Mouse (Mus musculus) midbrain, embryonic 14.5 days (tissue): ENCODE results near the gene Skil. TPM values are rescaled to one million over a fixed set of nuclear protein-coding genes. Genes with fewer than 3 reads are reported as not detected.

Experiments used
- ATAC-seq: fragments of 200-750 bp; cut with Nextera tagmentation; 2 replicates; pipeline ENCODE4 v1.8.0; 2017; ENCODE audit warnings: moderate number of reproducible peaks, moderate library complexity; ENCODE audit not compliant: low FRiP score, low TSS enrichment
- DNase-seq: peaks from one replicate; pipeline ENCODE4 v3.0.0-alpha.2; 2015
- H3K27ac ChIP-seq: fragments of 300-500 bp; sonication (generic); replicated peaks from 2 replicates; pipeline ENCODE4 v1.5.1; 2014; ENCODE audit warnings: mild to moderate bottlenecking, low read depth, low read length, moderate library complexity
- H3K27me3 ChIP-seq: fragments of 300-500 bp; sonication (generic); 2 replicates; pipeline ENCODE4 v1.6.1; 2014; ENCODE audit warnings: low read length, control low read depth, mixed read lengths; ENCODE audit not compliant: control insufficient read depth, insufficient read depth
- H3K36me3 ChIP-seq: fragments of 300-500 bp; sonication (generic); 2 replicates; pipeline ENCODE4 v1.6.1; 2014; ENCODE audit warnings: low read length, control low read depth; ENCODE audit not compliant: control insufficient read depth, insufficient read depth
- H3K4me1 ChIP-seq: fragments of 300-500 bp; sonication (generic); 2 replicates; pipeline ENCODE4 v1.6.1; 2014; ENCODE audit warnings: mild to moderate bottlenecking, antibody characterized with exemption, low read length, control low read depth; ENCODE audit not compliant: control insufficient read depth, insufficient read depth
- H3K4me2 ChIP-seq: fragments of 300-500 bp; sonication (generic); 2 replicates; pipeline ENCODE4 v1.6.1; 2014; ENCODE audit warnings: mild to moderate bottlenecking, low read length, moderate library complexity
- H3K4me3 ChIP-seq: fragments of 300-500 bp; sonication (generic); replicated peaks from 2 replicates; pipeline ENCODE4 v1.5.1; 2014; ENCODE audit warnings: low read depth, low read length
- H3K9ac ChIP-seq: fragments of 300-500 bp; sonication (generic); replicated peaks from 2 replicates; pipeline ENCODE4 v1.6.1; 2014; ENCODE audit warnings: mild to moderate bottlenecking, low read length, moderate library complexity
- H3K9me3 ChIP-seq: fragments of 300-500 bp; sonication (generic); 2 replicates; pipeline ENCODE4 v1.6.1; 2016; ENCODE audit warnings: low read length, control low read depth, mixed read lengths; ENCODE audit not compliant: control insufficient read depth
- WGBS: fragments of 180-500 bp; shearing (Covaris S2); extraction: QIAGEN DNeasy Blood & Tissue Kit; methylation state at CpG from one replicate; pipeline ENCODE4 v1.1.7; 2014; 5-methylcytosine and 5-hydroxymethylcytosine counted together
- polyA plus RNA-seq: library from polyadenylated mRNA; unstranded; fragments of >200 nt; fragmentation: Nextera tagmentation; extraction: Ambion mirVana; gene quantifications from 2 replicates; pipeline ENCODE4 v1.2.1, GENCODE M21; 2014

Gene Skil
- polyA plus RNA-seq, 1 experiment from 2014 or later, result 42.4 TPM

DNA sequence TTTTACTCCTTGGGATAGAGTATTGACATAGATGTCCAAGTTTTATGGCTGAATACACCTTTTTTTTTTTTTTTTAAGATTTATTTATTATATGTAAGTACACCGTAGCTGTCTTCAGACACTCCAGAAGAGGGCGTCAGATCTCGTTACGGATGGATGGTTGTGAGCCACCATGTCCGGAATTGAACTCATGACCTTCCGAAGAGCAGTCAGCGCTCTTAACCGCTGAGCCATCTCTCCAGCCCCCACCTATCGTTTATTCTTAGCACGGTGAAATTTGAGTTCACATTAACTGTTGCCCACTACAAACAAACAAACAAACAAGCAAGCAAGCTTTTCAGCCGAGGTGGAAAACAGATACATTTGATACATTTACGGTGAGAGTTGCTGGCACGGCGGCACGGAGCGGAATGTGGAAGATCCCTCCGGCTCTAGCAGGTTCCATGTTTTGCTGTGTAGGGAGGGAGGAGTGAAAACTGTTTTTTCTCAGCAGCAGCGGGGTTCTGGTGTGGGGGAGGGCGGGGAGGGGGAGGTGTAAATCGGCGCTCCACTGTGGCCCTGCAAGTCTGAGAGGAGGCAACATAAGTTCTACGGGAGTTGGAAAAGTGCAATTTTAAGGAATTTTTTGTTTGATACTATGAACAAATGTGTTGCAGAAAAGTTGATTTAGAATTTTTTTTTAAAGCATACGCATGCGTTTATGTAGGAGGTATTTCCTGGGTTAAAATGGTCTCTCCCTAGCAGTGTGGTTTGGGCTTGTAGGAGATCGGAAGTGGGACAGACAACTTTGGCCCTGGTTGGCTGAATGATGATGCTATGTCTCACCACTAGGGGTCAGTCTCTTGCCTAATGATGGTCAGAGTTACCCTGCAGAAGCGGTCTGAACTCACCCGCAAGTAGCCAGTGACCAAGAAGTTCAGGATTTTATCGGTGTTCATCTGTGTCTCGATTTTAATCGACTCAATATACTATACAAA lies 37.9 kb upstream of the Skil start:
- Histone ChIP-seq H3K4me1 (no peaks in the 10 kb centered on the region), H3K27ac (no peak overlapping the region; the same call in 1 of the 2 replicates), H3K4me3 (peak overlapping the region; percentile 24), H3K36me3 (no peaks in the 10 kb centered on the region), H3K27me3 (no peaks in the 10 kb centered on the region), H3K9ac (no peak overlapping the region), H3K9me3 (no peaks in the 10 kb centered on the region), H3K4me2 (peak overlapping the region; percentile 47)
- DNase-seq (peak; percentile 89), ATAC-seq (peak; percentile 85)
- WGBS, result 5% methylated on average over 30 of the region's 30 CpGs

DNA sequence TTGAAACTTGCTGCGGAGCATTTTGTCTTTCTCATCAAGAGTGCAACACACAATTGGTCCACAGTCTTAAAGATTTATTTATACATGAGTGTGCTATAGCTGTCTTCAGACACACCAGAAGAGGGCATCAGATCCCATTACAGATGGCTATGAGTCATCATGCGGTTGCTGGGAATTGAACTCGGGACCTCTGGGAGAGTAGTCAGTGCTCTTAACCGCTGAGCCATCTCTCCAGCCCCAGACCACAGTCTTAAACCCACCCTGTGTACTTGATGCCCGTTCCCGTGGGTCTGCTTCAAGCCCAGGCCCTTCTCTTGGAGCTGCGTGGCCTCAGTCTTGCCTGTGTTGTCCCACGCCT lies 34.1 kb upstream of the Skil start:
- WGBS, result 91% methylated on average over 8 of the region's 8 CpGs

DNA sequence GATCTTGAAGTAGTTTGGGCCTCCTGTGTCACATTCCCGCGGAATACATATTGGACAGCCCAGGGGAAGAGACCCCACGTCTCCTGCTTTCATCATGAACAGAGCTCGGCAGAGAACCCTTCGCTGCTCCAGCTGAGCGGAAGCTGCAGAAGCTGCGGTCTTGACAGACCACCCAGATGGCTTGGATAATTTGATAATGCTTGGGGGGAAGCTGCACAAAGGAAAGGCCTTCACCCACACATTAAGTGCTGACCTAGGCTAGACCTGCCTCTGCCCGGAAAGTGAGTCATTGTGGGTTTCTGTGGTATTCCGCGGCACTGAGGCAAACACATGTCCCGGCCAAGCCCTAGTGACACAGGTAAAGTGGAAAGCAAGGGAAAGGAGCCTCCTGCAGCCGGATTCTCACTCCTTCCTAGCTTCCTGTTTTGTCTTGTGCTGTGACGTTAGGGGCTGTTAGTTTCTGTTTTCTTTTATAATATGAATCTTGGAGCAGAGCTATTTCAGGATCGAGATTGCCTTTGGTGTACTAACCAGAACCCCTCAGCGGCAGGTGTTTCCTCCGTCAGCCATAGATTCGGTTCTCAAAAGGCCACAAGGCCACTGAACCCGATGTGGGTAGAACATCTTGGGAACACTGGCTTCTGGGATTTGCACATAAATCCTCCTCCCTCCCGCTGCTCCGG lies 33.6 kb upstream of the Skil start:
- WGBS, result 79% methylated on average over 20 of the region's 20 CpGs

More for the DNA sequence above, 34.1 kb upstream of the Skil start:
- Histone ChIP-seq H3K4me3 (no peak overlapping the region), H3K4me2 (no peak overlapping the region), H3K36me3 (no peaks in the 10 kb centered on the region), H3K4me1 (no peaks in the 10 kb centered on the region), H3K9ac (no peak overlapping the region), H3K27me3 (no peaks in the 10 kb centered on the region), H3K9me3 (no peaks in the 10 kb centered on the region), H3K27ac (no peak overlapping the region)
- no peak for DNase-seq
- no peak for ATAC-seq

DNA sequence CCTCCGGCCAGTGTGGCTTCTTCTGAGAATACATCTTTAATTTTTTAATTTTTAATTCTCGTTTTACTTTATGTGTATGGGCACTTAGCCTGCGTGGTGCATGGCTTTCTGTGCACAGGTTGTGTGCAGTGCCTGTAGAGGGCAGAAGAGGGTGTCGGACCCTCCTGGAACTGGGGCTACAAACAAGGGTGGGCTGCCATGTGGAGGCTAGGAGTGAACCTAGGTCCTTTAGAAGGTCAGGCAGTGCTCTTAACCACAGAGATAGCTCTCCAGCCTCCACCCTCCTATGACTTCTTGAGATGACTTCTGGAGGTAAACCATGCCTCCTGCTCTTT lies 33.1 kb upstream of the Skil start:
- H3K4me1 ChIP-seq, result no peaks in the 10 kb centered on the region
- H3K4me2 ChIP-seq, result no peak overlapping the region
- DNase-seq (no peak), ATAC-seq (no peak)
- no peaks in the 10 kb centered on the region for H3K36me3 ChIP-seq
- H3K27me3 ChIP-seq, result no peaks in the 10 kb centered on the region
- H3K27ac ChIP-seq, result no peak overlapping the region
- H3K4me3 ChIP-seq, result no peak overlapping the region
- H3K9ac ChIP-seq, result no peak overlapping the region
- no peaks in the 10 kb centered on the region for H3K9me3 ChIP-seq
- 79% methylated on average over 4 of the region's 4 CpGs for WGBS

More for the DNA sequence above, 33.6 kb upstream of the Skil start:
- Histone ChIP-seq H3K27ac (no peak overlapping the region), H3K4me1 (no peaks in the 10 kb centered on the region), H3K36me3 (no peaks in the 10 kb centered on the region), H3K9ac (no peak overlapping the region), H3K4me3 (no peak overlapping the region), H3K9me3 (no peaks in the 10 kb centered on the region), H3K4me2 (no peak overlapping the region), H3K27me3 (no peaks in the 10 kb centered on the region)
- no peak for DNase-seq
- no peak for ATAC-seq

DNA sequence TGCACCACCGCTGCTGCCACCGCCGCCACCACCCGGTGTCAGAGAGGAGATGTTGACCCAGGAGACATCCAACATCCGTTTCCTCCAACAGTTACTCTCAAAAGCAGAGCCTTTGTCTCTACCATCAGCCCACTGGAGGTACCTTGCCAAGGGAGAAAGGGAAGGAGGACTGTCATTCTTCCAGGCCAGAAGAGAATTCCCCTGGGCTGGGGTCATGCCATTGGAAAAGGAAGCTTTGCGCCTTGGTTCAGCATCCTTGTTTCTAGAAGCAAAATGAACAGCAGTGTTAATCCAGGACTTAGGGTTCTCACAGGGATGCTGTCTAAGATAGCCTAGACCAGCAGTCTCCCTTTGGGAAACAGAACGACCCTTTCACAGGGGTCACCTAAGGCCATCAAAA lies 32.5 kb upstream of the Skil start:
- Histone ChIP-seq H3K27me3 (no peaks in the 10 kb centered on the region), H3K27ac (no peak overlapping the region), H3K4me3 (no peak overlapping the region), H3K4me2 (no peak overlapping the region), H3K9ac (no peak overlapping the region), H3K36me3 (no peaks in the 10 kb centered on the region), H3K4me1 (no peaks in the 10 kb centered on the region), H3K9me3 (no peaks in the 10 kb centered on the region)
- 94% methylated on average over 7 of the region's 7 CpGs for WGBS
- DNase-seq (no peak), ATAC-seq (no peak)

DNA sequence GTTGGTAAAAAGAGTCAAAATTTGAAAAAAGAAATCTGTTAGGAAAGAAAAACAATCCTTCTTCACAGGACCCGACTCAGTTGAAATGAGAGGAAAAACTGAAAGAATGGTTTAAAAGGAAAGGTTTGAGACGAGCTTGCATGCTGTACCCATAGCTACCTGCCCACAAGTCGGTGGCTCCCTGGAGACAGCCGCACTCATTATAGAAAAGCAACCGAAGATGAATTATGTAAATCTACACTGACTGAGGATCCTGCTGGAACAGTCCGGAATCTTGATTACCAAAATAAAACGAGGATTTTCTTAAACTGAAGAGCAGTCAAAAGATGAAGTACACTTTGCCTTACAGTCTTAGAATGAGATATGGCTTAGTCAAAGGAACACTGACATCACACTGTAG lies 26.4 kb upstream of the Skil start:
- no peaks in the 10 kb centered on the region for H3K36me3 ChIP-seq
- no peak overlapping the region for H3K27ac ChIP-seq
- H3K4me3 ChIP-seq, result no peak overlapping the region
- DNase-seq, result no peak
- H3K27me3 ChIP-seq, result no peaks in the 10 kb centered on the region
- no peak for ATAC-seq
- H3K9ac ChIP-seq, result no peak overlapping the region
- H3K4me1 ChIP-seq, result no peaks in the 10 kb centered on the region
- no peaks in the 10 kb centered on the region for H3K9me3 ChIP-seq
- no peak overlapping the region for H3K4me2 ChIP-seq
- whole genome bisulfite sequencing, result 77% methylated on average over 7 of the region's 7 CpGs

DNA sequence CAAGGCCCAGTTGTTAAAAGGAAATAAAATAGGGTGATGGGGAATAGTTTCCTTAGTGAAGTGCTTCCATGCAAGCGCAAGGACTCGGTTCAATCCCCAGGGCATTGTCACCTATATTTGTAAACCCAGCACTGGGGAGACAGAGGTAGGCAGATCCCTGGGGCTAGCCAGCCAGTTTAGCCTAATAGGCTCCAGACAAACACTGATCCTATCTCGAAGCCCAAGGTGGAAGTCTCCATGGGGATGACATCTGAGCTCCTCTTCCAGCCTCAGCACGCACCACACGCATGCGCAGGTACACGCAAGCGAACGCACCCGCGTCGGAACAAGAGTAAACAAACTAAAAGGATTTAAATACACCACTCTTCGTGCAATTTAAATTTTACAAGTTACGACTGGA lies 23.1 kb upstream of the Skil start:
- 96% methylated on average over 14 of the region's 14 CpGs for WGBS
- Histone ChIP-seq H3K27me3 (no peaks in the 10 kb centered on the region), H3K4me1 (no peaks in the 10 kb centered on the region), H3K9ac (no peak overlapping the region), H3K9me3 (no peaks in the 10 kb centered on the region), H3K4me3 (no peak overlapping the region), H3K27ac (no peak overlapping the region), H3K4me2 (no peak overlapping the region), H3K36me3 (no peaks in the 10 kb centered on the region)
- DNase-seq (no peak), ATAC-seq (no peak)

DNA sequence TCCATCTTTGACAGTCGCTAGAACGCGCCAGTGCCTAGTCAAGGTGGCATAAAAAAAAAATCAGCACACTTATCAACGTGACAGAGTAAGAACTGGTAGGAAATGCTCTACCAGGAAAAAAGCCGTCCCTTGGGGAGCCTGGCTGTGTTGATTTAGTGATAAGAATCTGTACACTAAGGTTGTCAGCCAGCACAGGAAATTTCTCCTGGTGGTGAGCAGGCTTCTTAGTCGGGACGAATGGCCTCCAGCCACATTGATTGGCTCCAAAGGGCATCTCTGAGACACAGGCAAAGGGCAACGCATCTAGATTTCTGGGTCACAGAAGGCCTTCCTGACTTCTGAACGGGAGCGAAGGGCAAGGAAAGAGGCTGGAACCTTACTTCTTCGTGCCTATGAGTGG lies 19.1 kb upstream of the Skil start:
- H3K36me3 ChIP-seq, result no peaks in the 10 kb centered on the region
- no peak for ATAC-seq
- no peak overlapping the region for H3K27ac ChIP-seq
- no peaks in the 10 kb centered on the region for H3K4me1 ChIP-seq
- DNase-seq, result no peak
- no peaks in the 10 kb centered on the region for H3K9me3 ChIP-seq
- no peak overlapping the region for H3K4me3 ChIP-seq
- no peak overlapping the region for H3K4me2 ChIP-seq
- no peak overlapping the region for H3K9ac ChIP-seq
- WGBS, result 87% methylated on average over 11 of the region's 11 CpGs
- H3K27me3 ChIP-seq, result no peaks in the 10 kb centered on the region
